Mouse (Mus musculus) lung, embryonic 14.5 days (tissue): ENCODE results near the gene Lrba. TPM values are rescaled to one million over a fixed set of nuclear protein-coding genes. Genes with fewer than 3 reads are reported as not detected.

Experiments used
- ATAC-seq: fragments of 200-750 bp; cut with Nextera tagmentation; 2 replicates; pipeline ENCODE4 v1.8.0; 2017; ENCODE audit warnings: mild to moderate bottlenecking, moderate TSS enrichment, moderate library complexity; ENCODE audit not compliant: insufficient read depth
- DNase-seq: peaks from one replicate; pipeline ENCODE4 v3.0.0-alpha.2; 2015
- H3K27ac ChIP-seq: fragments of 300-500 bp; sonication (generic); 2 replicates; pipeline ENCODE4 v1.5.1; 2014; ENCODE audit warnings: low read depth, mild to moderate bottlenecking, moderate library complexity
- H3K27me3 ChIP-seq: fragments of 300-500 bp; sonication (generic); 2 replicates; pipeline ENCODE4 v1.6.1; 2014; ENCODE audit warnings: low read length, control low read depth; ENCODE audit not compliant: insufficient read depth
- H3K36me3 ChIP-seq: fragments of 300-500 bp; sonication (generic); 2 replicates; pipeline ENCODE4 v1.6.1; 2014; ENCODE audit warnings: control low read depth; ENCODE audit not compliant: insufficient read depth
- H3K4me1 ChIP-seq: fragments of 300-500 bp; sonication (generic); 2 replicates; pipeline ENCODE4 v1.6.1; 2014; ENCODE audit warnings: antibody characterized with exemption, control low read depth; ENCODE audit not compliant: insufficient read depth
- H3K4me2 ChIP-seq: fragments of 300-500 bp; sonication (generic); 2 replicates; pipeline ENCODE4 v1.6.1; 2014; ENCODE audit warnings: mild to moderate bottlenecking
- H3K4me3 ChIP-seq: fragments of 300-500 bp; sonication (generic); 2 replicates; pipeline ENCODE4 v1.5.1; 2014; ENCODE audit warnings: low read depth, low read length
- H3K9ac ChIP-seq: fragments of 300-500 bp; sonication (generic); 2 replicates; pipeline ENCODE4 v1.6.1; 2014
- H3K9me3 ChIP-seq: fragments of 300-500 bp; sonication (generic); 2 replicates; pipeline ENCODE4 v1.6.1; 2016; ENCODE audit warnings: low read depth, low read length, control low read depth
- CTCF ChIP-seq: IDR thresholded peaks from 2 replicates; pipeline ENCODE4 v1.5.1; 2016; ENCODE audit warnings: antibody characterized with exemption, low read depth
- WGBS: fragments of 180-500 bp; shearing (Covaris S2); extraction: QIAGEN DNeasy Blood & Tissue Kit; methylation state at CpG from one replicate; pipeline ENCODE4 v1.1.7; 2014; 5-methylcytosine and 5-hydroxymethylcytosine counted together
- polyA plus RNA-seq: library from polyadenylated mRNA; unstranded; fragments of >200 nt; fragmentation: Nextera tagmentation; extraction: Ambion mirVana; gene quantifications from 2 replicates; pipeline ENCODE4 v1.2.1, GENCODE M21; 2014

The Lrba gene
- polyA plus RNA-seq, 1 experiment from 2014 or later = 5.5 TPM

DNA sequence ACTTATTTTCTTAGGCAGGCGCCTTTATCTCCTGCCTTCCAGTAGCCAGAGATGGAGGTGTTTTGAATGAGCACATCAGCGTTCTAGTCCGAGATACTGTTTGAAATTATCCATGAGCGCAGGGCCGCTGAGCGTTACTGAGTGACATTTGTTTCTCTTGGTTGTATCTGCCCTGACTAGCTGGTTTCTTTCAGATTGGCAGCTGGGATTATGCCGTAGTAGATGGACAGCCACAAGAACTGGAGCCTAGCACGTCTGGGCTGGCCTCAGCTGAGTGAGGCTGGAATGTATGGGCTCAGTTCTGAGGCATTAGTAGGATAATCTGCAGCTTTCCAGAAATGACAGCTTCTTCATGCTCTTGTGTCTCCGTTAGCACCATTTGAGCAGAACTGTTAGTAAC is 500.6 kb downstream of the Lrba start:
- no peaks in the 10 kb centered on the region for H3K36me3 ChIP-seq
- WGBS = 16% methylated on average over 9 of the region's 9 CpGs
- H3K9ac ChIP-seq = no peak overlapping the region
- no peak overlapping the region for H3K27ac ChIP-seq
- no peak for TF ChIP-seq CTCF
- no peaks in the 10 kb centered on the region for H3K27me3 ChIP-seq
- peaks cover 5% of the 10 kb centered on the region; the same call in 1 of the 2 replicates for H3K4me1 ChIP-seq
- H3K9me3 ChIP-seq = no peaks in the 10 kb centered on the region
- ATAC-seq (no peak), DNase-seq (peak; percentile 28)
- H3K4me3 ChIP-seq = no peak overlapping the region
- peak overlapping the region; percentile 15; the same call in 1 of the 2 replicates for H3K4me2 ChIP-seq

- Histone ChIP-seq H3K9me3 (no peaks in the 10 kb centered on the region), H3K36me3 (no peaks in the 10 kb centered on the region), H3K4me2 (no peak overlapping the region), H3K4me3 (no peak overlapping the region), H3K27ac (no peak overlapping the region), H3K9ac (no peak overlapping the region), H3K4me1 (no peaks in the 10 kb centered on the region), H3K27me3 (no peaks in the 10 kb centered on the region)
- DNase-seq (no peak), ATAC-seq (no peak)
- WGBS = 63% methylated on average over 3 of the region's 3 CpGs
- TF ChIP-seq CTCF = no peak
Observed at GRCm38 (mm10) chr3:86738831-86739230, 514.4 kb downstream of the Lrba start.

DNA sequence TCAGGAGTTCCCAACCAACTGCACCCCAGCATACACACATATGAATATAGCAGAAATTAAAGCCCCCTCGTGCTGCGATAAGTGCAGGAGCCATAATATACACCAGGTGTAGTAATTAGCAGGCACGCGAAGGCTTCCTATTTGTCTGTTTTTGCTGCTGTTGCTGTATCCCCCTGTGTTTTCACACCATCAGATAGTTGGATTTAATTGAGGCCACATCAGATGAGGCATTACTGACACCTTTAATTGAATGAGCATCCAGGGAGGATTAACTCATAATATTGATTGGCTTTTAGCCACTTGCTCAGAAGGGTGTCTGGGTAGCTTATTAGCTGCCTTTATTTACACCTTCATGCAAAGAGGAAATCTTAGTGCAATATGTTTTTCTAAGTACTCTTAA is 515.3 kb downstream of the Lrba start:
- Histone ChIP-seq H3K4me1 (no peaks in the 10 kb centered on the region), H3K36me3 (no peaks in the 10 kb centered on the region), H3K9ac (no peak overlapping the region), H3K27ac (no peak overlapping the region), H3K4me3 (no peak overlapping the region), H3K9me3 (no peaks in the 10 kb centered on the region), H3K27me3 (no peaks in the 10 kb centered on the region), H3K4me2 (no peak overlapping the region)
- DNase-seq = no peak
- 89% methylated on average over 4 of the region's 4 CpGs for WGBS
- ATAC-seq = no peak
- no peak for TF ChIP-seq CTCF

- Histone ChIP-seq H3K27me3 (no peaks in the 10 kb centered on the region), H3K9me3 (no peaks in the 10 kb centered on the region), H3K36me3 (no peaks in the 10 kb centered on the region), H3K27ac (no peak overlapping the region), H3K4me2 (no peak overlapping the region), H3K4me3 (no peak overlapping the region), H3K4me1 (no peaks in the 10 kb centered on the region), H3K9ac (no peak overlapping the region)
- WGBS = 81% methylated on average over 4 of the region's 4 CpGs
- DNase-seq (no peak), ATAC-seq (no peak)
- no peak for TF ChIP-seq CTCF
Observed at GRCm38 (mm10) chr3:86745348-86745747, 520.9 kb downstream of the Lrba start.

GRCm38 (mm10) chr3:86745769-86746512 is 521.5 kb downstream of the Lrba start:
- no peak for DNase-seq

DNA sequence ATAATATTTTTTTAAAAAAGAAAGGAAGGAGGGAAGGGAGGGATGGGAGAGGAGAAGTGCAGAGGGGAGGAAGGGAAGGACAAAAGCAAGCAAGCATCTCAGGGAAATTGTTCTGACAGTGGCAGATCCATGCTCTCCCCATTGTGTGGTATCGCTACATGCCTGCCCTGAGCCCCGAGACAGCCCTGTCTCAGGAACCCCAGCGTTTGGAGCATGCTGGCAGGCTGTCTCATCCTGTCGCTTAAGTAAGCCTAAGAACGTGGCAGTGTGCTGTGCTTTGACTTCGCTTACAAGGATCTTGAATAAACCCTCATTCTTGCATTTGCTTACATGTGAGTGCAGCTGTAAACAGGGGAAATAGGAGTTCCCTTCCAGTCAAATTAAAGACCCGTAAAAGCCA is 526.2 kb downstream of the Lrba start:
- Histone ChIP-seq H3K27ac (no peak overlapping the region), H3K9ac (no peak overlapping the region), H3K4me3 (no peak overlapping the region), H3K9me3 (no peaks in the 10 kb centered on the region), H3K36me3 (no peaks in the 10 kb centered on the region), H3K4me2 (no peak overlapping the region), H3K4me1 (no peaks in the 10 kb centered on the region), H3K27me3 (no peaks in the 10 kb centered on the region)
- WGBS = 38% methylated on average over 7 of the region's 7 CpGs
- peak; percentile 15 for DNase-seq
- TF ChIP-seq CTCF = no peak
- ATAC-seq = no peak

More at GRCm38 (mm10) chr3:86745769-86746512, 521.5 kb downstream of the Lrba start:
- H3K4me2 ChIP-seq = no peak overlapping the region
- H3K9ac ChIP-seq = no peak overlapping the region
- H3K27me3 ChIP-seq = no peaks in the 10 kb centered on the region
- H3K36me3 ChIP-seq = no peaks in the 10 kb centered on the region
- 72% methylated on average over 10 of the region's 10 CpGs for WGBS
- no peak overlapping the region for H3K27ac ChIP-seq
- no peak overlapping the region for H3K4me3 ChIP-seq
- no peak for ATAC-seq
- no peaks in the 10 kb centered on the region for H3K9me3 ChIP-seq
- no peak for TF ChIP-seq CTCF
- no peaks in the 10 kb centered on the region for H3K4me1 ChIP-seq

- no peak overlapping the region for H3K27ac ChIP-seq
- ATAC-seq = no peak; the same call in 1 of the 2 replicates
Observed at GRCm38 (mm10) chr3:86754178-86754577, 529.7 kb downstream of the Lrba start.

More at GRCm38 (mm10) chr3:86754178-86754577, 529.7 kb downstream of the Lrba start:
- no peak overlapping the region for H3K9ac ChIP-seq
- no peaks in the 10 kb centered on the region for H3K27me3 ChIP-seq
- H3K36me3 ChIP-seq = no peaks in the 10 kb centered on the region
- no peaks in the 10 kb centered on the region for H3K4me1 ChIP-seq
- TF ChIP-seq CTCF = no peak
- H3K4me3 ChIP-seq = no peak overlapping the region
- H3K9me3 ChIP-seq = no peaks in the 10 kb centered on the region
- no peak for DNase-seq
- H3K4me2 ChIP-seq = no peak overlapping the region
- WGBS = 47% methylated on average over 6 of the region's 6 CpGs
